Mouse (Mus musculus): Measurements from ENCODE around the gene Mettl11b. TPM values are rescaled to one million over a fixed set of nuclear protein-coding genes. Genes with fewer than 3 reads are reported as not detected.
"Not testable (repeated sequence)": the region's sequence is repeated elsewhere in the genome, so short reads cannot be mapped to it uniquely, and the experiment has no call there.

Gene Mettl11b
- polyA plus RNA-seq (2012; rRNA removed): 0.68 and 0.74 TPM in 2 replicates

GRCm38 (mm10) chr1:163725106-163725759 lies at the start of gene Mettl11b:
Mettl11b (minus strand) TSS chr1:163725232.
- no peak for DNase-seq (ENCODE audit: low read depth)

- no peak for DNase-seq (ENCODE audit: low read depth)
These were observed 32.6 kb upstream of the Mettl11b start for GRCm38 (mm10) chr1:163757462-163758207.

- DNase-seq (ENCODE audit: low read depth): no peak
These were observed 26.4 kb upstream of the Mettl11b start for GRCm38 (mm10) chr1:163751360-163751992.

- DNase-seq (ENCODE audit: low read depth): no peak
These were observed 12.2 kb upstream of the Mettl11b start for GRCm38 (mm10) chr1:163737239-163737533.

DNA sequence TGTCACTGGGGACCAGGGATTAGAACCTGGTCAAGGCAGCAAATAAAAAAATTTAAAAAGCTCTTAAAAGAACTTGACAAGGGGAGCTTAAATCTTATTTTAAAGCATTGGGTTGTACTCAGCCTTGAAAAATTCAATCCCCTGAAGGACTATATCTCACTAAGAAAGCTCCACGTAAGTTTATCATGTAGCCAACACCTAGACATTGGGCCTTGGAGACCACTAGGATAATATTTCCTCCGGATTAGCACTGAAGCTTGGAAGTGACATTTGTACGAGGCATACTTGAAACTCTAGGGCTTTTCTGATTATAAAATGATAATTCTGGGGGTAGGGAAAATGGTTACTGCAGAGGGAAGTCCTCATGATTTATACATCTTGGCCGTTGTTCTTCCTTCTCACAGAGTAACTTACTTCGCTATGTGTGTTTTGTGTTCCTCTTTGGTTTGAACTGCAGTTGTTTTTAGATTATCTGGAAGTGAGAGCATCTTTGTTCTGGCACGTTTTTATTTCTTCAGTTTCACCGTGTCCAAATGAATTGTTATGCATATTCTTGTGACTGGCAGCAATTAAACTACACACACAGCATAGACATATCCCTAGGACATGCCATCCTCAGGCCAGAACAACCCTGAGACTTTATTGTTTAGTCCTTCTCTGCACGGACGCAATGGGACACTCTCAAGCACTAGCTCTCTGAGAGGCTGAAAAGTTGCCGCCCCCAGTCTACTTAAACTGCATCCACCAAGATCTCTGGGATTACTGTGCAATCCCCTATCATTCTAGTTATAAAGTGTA lies 11.6 kb upstream of the Mettl11b start:
- DNase-seq (ENCODE audit: low read depth): no peak

DNA sequence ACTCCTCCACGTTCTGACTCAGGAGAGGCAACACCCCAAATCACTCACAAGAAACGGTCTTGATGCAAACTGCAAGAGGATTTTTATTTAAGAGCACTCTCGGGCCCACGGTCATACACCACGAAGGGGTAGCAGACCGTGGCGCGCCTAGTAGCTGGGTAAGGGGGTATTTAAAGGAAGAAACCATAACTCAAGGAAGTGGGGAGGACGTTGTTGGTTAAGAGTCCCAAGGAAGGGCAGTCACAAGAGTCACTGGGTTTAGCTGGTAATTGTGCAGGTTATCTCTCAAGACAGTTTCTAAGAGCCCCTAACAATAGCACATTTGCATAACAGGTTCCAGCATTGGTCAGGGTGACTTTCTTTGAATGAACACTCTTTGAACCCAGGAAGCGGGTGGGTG lies 6.1 kb upstream of the Mettl11b start:
- not testable (repeated sequence) for DNase-seq (ENCODE audit: low read depth)

GRCm38 (mm10) chr1:163723913-163724312 lies 1.1 kb downstream of the Mettl11b start:
- DNase-seq (ENCODE audit: low read depth): no peak

- DNase-seq (ENCODE audit: low read depth): no peak
These were observed 16.4 kb downstream of the Mettl11b start for GRCm38 (mm10) chr1:163708618-163709017.

DNA sequence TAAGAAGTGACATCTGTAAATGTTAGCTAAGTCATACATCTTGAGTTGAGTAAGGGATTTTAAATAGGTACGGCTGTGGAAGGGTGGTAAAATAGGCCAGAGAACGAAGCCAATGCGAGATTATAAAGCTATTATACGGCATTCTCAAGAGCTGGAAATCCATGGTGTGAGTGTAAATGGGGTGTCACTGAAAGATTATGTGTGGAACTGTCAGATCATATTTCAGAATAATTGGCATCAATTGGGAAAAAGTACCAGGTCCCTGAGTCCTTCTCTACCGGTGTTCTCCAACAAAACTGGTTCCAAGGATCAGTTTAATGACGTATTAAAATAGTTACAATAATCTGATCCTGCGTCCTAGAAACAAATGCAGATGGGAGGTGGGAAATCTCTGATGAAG lies 24.5 kb downstream of the Mettl11b start:
- no peak for DNase-seq (ENCODE audit: low read depth)

GRCm38 (mm10) chr1:163699702-163700101 lies 25.3 kb downstream of the Mettl11b start:
- no peak for DNase-seq (ENCODE audit: low read depth)

DNA sequence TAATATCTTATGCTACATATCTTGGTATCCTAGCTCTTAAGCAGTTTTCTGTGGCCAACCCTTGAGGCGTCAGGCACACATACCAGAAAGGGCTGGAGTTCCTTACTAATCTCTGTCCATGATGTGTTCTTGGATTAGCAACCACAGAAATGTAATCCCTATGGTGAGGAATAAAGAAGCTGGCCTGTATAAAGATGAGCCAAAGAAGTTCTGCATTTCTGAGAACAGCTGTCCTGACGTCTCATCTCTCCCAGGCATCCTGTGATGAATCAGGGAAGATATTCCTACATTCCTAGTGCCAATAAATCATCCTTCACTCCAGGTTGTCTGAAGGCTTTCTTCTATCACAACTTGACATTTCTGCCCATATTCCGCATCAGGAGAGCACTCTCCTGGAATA lies 33.2 kb downstream of the Mettl11b start:
- no peak for DNase-seq (ENCODE audit: low read depth)

DNA sequence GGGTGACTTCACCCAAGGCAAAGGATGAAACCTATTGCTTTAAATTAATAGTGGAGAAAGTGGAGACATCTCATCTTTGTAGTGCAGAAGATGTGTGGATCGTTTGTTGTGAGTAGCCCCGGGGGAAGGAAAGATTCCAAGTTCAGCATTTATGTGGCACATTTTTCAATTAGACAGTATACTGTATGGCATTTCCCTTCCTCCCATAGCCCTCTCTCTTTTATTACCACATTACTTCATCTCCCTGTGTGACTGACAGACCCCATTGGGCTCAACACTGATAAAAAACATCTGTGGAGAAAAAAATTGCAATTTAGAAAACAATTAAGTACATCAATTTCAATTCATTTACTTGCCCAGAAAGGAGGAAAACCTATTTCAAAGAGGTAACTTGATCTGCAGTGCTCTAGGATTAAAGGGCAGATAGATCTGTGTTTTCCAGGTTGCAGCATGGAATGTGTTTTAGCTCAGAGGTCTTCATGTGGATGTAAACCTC lies 42.0 kb downstream of the Mettl11b start:
- no peak for DNase-seq (ENCODE audit: low read depth)

GRCm38 (mm10) chr1:163682127-163682526 lies 42.9 kb downstream of the Mettl11b start:
- DNase-seq (ENCODE audit: low read depth): no peak

DNA sequence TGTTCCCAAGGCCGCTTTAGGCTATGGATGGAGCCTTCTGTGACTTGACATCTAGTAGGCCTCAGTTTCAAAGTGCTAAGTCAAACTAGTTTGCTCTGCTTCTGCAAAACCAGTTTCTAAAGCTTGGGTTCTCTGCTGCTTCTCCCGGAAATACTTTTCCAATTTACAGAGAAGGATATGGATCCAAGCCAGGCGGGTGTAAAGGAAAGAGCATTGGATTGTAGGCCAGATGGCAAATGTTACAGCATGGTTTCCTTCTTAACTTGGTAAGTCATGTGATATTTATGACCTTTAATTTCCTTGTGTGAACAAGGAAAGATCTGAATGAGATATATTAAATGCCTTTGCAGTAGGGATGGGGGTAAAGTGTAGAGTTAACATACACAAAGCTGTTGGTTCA lies 52.2 kb downstream of the Mettl11b start:
- DNase-seq (ENCODE audit: low read depth): no peak

- DNase-seq (ENCODE audit: low read depth): no peak
These were observed 53.7 kb downstream of the Mettl11b start for GRCm38 (mm10) chr1:163671326-163671725.

DNA sequence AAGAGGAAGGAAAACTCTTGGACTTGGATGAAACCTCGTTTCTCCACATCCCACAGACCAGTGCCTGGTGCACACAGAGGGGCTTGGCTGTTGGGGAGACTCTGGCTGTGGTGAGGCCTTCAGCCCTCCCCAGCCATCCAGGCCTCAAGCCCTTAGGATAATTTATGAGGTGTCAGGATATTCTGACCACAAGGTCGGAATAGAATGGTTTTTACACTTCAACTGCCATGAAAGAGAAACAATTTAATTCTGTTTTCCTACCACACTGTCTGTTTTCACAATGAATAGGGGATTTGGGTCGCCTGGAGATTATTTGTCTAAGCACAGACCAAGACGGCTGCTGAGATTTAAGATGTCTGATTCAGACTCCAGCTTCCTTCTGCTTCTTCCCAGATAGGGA lies 54.3 kb downstream of the Mettl11b start:
- DNase-seq (ENCODE audit: low read depth): no peak

- DNase-seq (ENCODE audit: low read depth): no peak
These were observed 55.1 kb downstream of the Mettl11b start for GRCm38 (mm10) chr1:163669936-163670335.

- DNase-seq (ENCODE audit: low read depth): no peak
These were observed 62.6 kb downstream of the Mettl11b start for GRCm38 (mm10) chr1:163662416-163662815.

GRCm38 (mm10) chr1:163658535-163658928 lies 66.5 kb downstream of the Mettl11b start:
- DNase-seq (ENCODE audit: low read depth): no peak

DNA sequence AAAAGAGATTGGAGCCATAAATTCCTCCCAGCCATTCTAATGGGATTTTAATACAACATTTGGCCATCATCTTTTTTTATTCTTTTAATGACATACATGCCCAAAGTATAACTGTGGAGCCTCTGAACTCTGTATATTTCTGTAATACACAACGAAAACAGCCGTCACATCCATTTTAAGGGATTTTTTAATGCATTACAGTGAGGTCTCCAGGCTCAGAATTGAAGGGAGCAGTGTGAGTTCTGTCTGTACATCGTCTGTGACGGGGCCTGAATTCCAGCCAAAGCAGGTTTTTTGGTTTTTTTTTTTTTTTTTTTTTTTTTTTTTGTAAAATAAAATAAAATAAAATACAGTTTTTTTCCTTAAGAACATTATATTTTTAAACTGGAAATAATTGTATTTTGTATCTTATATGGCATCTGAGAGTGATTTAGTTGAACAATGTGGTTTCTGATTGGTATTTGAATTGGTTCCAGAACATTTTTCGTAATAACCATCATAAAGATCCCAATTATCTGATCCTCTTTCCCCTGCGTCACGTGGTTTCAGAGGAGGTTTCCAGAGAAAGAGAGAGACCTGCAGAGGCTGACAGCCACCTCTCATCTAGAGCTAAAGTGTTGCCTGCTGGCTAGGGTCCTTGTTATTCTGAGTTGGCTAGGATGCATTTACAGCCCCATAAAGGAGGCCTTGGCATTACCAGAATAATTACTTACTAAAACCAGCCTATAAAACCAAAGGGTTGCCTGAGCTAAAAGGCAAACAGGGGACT lies 67.1 kb downstream of the Mettl11b start:
- no peak for DNase-seq (ENCODE audit: low read depth)

GRCm38 (mm10) chr1:163657056-163657455 lies 68.0 kb downstream of the Mettl11b start:
- no peak for DNase-seq (ENCODE audit: low read depth)
